Mouse (Mus musculus): ENCODE results near the gene Tbc1d8. TPM values are rescaled to one million over a fixed set of nuclear protein-coding genes. Genes with fewer than 3 reads are reported as not detected.

Tbc1d8 gene
- total RNA-seq, 2 experiments from 2014 or later = 10.6 to 14.3 TPM

- no peak overlapping the region for H3K4me3 ChIP-seq
- no peak overlapping the region for H3K27ac ChIP-seq
- DNase-seq (ENCODE audit: low spot score in 2 of 2) = no peak
- TF ChIP-seq CTCF (conservative IDR thresholded peaks at IDR 0.05) = no peak
These were observed 153.3 kb downstream of the Tbc1d8 start for GRCm38 (mm10) chr1:39325228-39325627.

GRCm38 (mm10) chr1:39321954-39322353, 156.6 kb downstream of the Tbc1d8 start:
- H3K27ac ChIP-seq = no peak overlapping the region

More at GRCm38 (mm10) chr1:39321954-39322353, 156.6 kb downstream of the Tbc1d8 start:
- no peak overlapping the region for H3K4me3 ChIP-seq
- DNase-seq (ENCODE audit: low spot score in 2 of 2) = no peak
- no peak for TF ChIP-seq CTCF (conservative IDR thresholded peaks at IDR 0.05)

Other genes with a start within 250 kb of the Tbc1d8 start
- gene Rpl31, start 110.9 kb downstream of the Tbc1d8 start, total RNA-seq (2021) = 100 to 1,000 TPM; 538 to 549 TPM
- gene Cnot11, start 56.2 kb upstream of the Tbc1d8 start, total RNA-seq (2021) = 10 to 100 TPM; 23.3 to 24.2 TPM
- gene Rnf149, start 98.7 kb upstream of the Tbc1d8 start, total RNA-seq (2021) = 10 to 100 TPM; 35.4 to 36.3 TPM
- gene Creg2, start 172.7 kb upstream of the Tbc1d8 start, total RNA-seq (2021) = 10 to 100 TPM; 99.7 to 100.0 TPM
- under 1 TPM; 0.22 to 0.51 TPM for gene Rfx8, start 242.2 kb upstream of the Tbc1d8 start, total RNA-seq (2021)